Mouse (Mus musculus) heart, embryonic 15.5 days (tissue): ENCODE results near the gene Fbxl7. TPM values are rescaled to one million over a fixed set of nuclear protein-coding genes. Genes with fewer than 3 reads are reported as not detected.

Experiments
- ATAC-seq: fragments of 200-750 bp; cut with Nextera tagmentation; replicated peaks from 2 replicates; pipeline ENCODE4 v1.8.0; 2017; ENCODE audit warnings: low read depth, moderate TSS enrichment; ENCODE audit not compliant: insufficient number of reproducible peaks, insufficient read depth, low FRiP score
- H3K27ac ChIP-seq: fragments of 300-500 bp; sonication (generic); 2 replicates; pipeline ENCODE4 v1.5.1; 2015; ENCODE audit warnings: mild to moderate bottlenecking, inconsistent platforms
- H3K27me3 ChIP-seq: fragments of 300-500 bp; sonication (generic); 2 replicates; pipeline ENCODE4 v1.6.1; 2015; ENCODE audit warnings: inconsistent platforms
- H3K36me3 ChIP-seq: fragments of 300-500 bp; sonication (generic); 2 replicates; pipeline ENCODE4 v1.6.1; 2015; ENCODE audit warnings: mild to moderate bottlenecking, inconsistent platforms
- H3K4me1 ChIP-seq: fragments of 300-500 bp; sonication (generic); replicated peaks from 2 replicates; pipeline ENCODE4 v1.6.1; 2015; ENCODE audit warnings: inconsistent platforms
- H3K4me2 ChIP-seq: fragments of 300-500 bp; sonication (generic); 2 replicates; pipeline ENCODE4 v1.6.1; 2015; ENCODE audit warnings: inconsistent platforms, mild to moderate bottlenecking, moderate library complexity
- H3K4me3 ChIP-seq: fragments of 300-500 bp; sonication (generic); 2 replicates; pipeline ENCODE4 v1.5.1; 2015; ENCODE audit warnings: mild to moderate bottlenecking, inconsistent platforms
- H3K9ac ChIP-seq: fragments of 300-500 bp; sonication (generic); 2 replicates; pipeline ENCODE4 v1.6.1; 2015; ENCODE audit warnings: mild to moderate bottlenecking, inconsistent platforms
- H3K9me3 ChIP-seq: fragments of 300-500 bp; sonication (generic); replicated peaks from 2 replicates; pipeline ENCODE4 v1.6.1; 2016; ENCODE audit warnings: inconsistent platforms
- WGBS: fragments of 180-500 bp; shearing (Covaris S2); methylation state at CpG from one replicate; pipeline ENCODE4 v1.1.7; 2015; ENCODE audit warnings: mixed read lengths; 5-methylcytosine and 5-hydroxymethylcytosine counted together
- polyA plus RNA-seq: library from polyadenylated mRNA; unstranded; fragments of >200 nt; fragmentation: Nextera tagmentation; extraction: Ambion mirVana; gene quantifications from 2 replicates; pipeline ENCODE4 v1.2.1, GENCODE M21; 2015

The Fbxl7 gene
- polyA plus RNA-seq, 1 experiment from 2014 or later, result 7.7 TPM

DNA sequence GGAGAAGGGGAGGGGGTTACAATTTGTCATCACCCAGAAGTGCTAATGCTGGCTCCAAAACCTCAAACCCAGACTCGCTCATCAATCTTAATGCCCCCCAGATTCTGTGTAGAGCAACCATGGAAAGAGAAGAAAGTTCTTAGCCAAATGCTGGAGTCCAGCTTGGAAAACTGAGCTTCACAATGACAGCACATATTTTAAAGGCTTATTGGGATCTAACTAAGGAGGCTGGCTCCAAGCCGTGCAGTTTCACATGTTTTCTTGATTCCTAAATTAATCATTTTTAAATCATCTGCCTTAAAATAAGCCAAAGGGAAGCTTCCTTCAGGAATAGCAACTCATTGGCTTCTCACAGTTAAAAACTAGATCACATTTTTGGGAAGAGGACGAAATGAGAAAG is 82.5 kb downstream of the Fbxl7 start:
- H3K4me2 ChIP-seq, result no peak overlapping the region
- no peaks in the 10 kb centered on the region for H3K27me3 ChIP-seq
- H3K4me3 ChIP-seq, result no peak overlapping the region
- no peaks in the 10 kb centered on the region for H3K36me3 ChIP-seq
- no peaks in the 10 kb centered on the region for H3K9me3 ChIP-seq
- no peaks in the 10 kb centered on the region for H3K4me1 ChIP-seq
- no peak for ATAC-seq
- no peak overlapping the region for H3K27ac ChIP-seq
- WGBS, result 64% methylated on average over 3 of the region's 3 CpGs
- H3K9ac ChIP-seq, result no peak overlapping the region

DNA sequence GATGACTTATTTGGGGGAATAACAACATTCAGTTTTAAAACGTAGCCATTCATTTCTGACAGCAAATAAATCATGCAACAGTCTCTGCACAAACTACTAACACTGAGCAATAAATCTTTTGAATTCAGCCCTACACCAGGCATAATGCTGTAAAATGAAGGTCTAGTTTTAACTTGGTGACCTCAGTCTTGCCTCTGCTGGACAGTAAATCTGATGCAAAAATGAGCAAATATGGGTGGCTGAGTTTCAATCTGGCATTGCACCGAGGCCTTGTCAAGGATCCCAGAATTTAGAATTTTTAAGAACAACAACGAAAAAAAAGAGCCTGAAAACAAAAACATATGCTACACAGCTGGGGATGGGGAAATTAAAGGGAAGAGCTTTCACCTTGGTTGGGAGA is 85.8 kb downstream of the Fbxl7 start:
- H3K27ac ChIP-seq, result no peak overlapping the region

DNA sequence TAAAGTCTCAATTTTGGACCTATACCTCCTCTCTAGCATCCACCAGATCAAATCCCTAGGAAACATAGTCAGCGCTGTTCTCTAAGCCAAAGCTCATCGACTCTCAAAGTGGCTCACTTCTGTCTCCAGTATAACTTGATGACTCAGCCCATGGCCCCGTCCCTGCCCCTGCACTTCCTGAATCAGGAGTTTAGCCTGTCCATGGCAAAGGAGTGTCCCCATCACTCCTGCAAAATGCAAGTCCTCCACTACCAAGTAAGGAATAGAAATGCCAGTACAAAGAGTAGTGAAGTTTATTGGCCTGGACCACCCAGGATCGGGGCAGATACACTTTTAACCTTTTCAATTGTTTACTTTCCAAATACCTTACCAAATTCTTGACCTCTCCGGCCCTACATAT is 91.3 kb downstream of the Fbxl7 start:
- Histone ChIP-seq H3K4me1 (no peaks in the 10 kb centered on the region), H3K9me3 (no peaks in the 10 kb centered on the region), H3K27me3 (no peaks in the 10 kb centered on the region), H3K27ac (no peak overlapping the region), H3K36me3 (no peaks in the 10 kb centered on the region), H3K4me2 (no peak overlapping the region), H3K9ac (no peak overlapping the region), H3K4me3 (no peak overlapping the region)
- 56% methylated on average over 5 of the region's 5 CpGs for WGBS
- ATAC-seq, result no peak

More for the DNA sequence above, 85.8 kb downstream of the Fbxl7 start:
- WGBS, result 80% methylated on average over 3 of the region's 3 CpGs
- Histone ChIP-seq H3K4me1 (no peaks in the 10 kb centered on the region), H3K9ac (no peak overlapping the region), H3K27me3 (no peaks in the 10 kb centered on the region), H3K36me3 (no peaks in the 10 kb centered on the region), H3K4me3 (no peak overlapping the region), H3K9me3 (no peaks in the 10 kb centered on the region), H3K4me2 (no peak overlapping the region)
- no peak for ATAC-seq

DNA sequence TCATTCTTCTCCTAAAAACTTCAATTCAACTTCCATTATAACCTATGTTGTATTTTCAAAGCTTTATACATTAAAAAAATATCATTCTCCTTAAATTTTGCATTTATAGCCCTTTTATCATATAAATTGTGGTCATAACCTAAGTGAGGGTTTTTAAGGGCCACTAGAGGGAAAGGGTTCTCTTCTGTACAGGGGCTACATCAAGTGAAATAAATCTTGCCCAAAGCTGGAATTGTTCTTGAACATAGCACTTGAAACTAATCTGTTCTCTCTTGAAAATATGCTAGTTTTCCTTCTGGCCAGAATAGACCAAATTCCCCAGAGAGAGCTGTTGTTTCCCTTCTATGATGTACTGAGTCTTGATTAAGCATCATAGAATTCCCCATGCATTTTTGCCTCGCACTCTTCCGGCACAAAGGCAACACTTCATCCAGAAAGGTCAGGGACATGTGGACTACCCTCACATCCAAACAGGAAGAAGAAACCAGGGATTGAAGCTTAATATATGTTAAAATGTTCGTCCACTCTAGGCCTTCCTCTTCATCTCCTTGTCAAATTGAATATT is 95.8 kb downstream of the Fbxl7 start:
- Histone ChIP-seq H3K27me3 (no peaks in the 10 kb centered on the region), H3K9ac (no peak overlapping the region), H3K4me3 (no peak overlapping the region), H3K9me3 (no peaks in the 10 kb centered on the region), H3K4me2 (no peak overlapping the region), H3K36me3 (no peaks in the 10 kb centered on the region), H3K27ac (no peak overlapping the region), H3K4me1 (no peaks in the 10 kb centered on the region)
- no peak for ATAC-seq
- 57% methylated on average over 3 of the region's 3 CpGs for WGBS

DNA sequence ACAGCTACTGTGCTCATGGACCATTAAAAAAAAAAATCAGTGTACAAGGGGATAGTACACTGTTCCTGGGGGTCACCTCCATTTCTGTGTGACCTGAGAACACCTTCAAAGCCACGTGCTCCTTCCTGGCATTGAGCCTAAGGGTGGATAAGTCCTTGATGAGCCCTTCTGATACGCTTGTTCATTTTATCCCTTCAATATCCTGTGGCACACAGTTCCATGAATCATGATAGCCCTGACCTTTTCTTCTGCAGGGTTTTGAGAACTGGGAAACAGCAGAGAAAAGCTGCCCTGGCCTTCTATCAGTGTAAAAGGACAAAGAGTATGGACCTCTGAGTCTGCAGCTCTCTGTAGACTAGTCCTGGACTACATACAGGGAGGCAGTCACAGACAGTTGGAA is 99.4 kb downstream of the Fbxl7 start:
- Histone ChIP-seq H3K4me3 (no peak overlapping the region), H3K9ac (no peak overlapping the region), H3K27me3 (no peaks in the 10 kb centered on the region), H3K4me1 (no peaks in the 10 kb centered on the region), H3K4me2 (no peak overlapping the region), H3K36me3 (no peaks in the 10 kb centered on the region), H3K9me3 (no peaks in the 10 kb centered on the region), H3K27ac (no peak overlapping the region)
- no peak for ATAC-seq
- 68% methylated on average over 2 of the region's 2 CpGs for WGBS

- H3K4me3 ChIP-seq, result no peak overlapping the region
- no peak overlapping the region for H3K27ac ChIP-seq
- H3K4me1 ChIP-seq, result no peaks in the 10 kb centered on the region
- 48% methylated on average over 6 of the region's 6 CpGs for WGBS
- no peak overlapping the region for H3K4me2 ChIP-seq
- no peak overlapping the region for H3K9ac ChIP-seq
- H3K9me3 ChIP-seq, result no peaks in the 10 kb centered on the region
- H3K36me3 ChIP-seq, result no peaks in the 10 kb centered on the region
- ATAC-seq, result no peak
- no peaks in the 10 kb centered on the region for H3K27me3 ChIP-seq
Observed at GRCm38 (mm10) chr15:26795518-26795917, 99.9 kb downstream of the Fbxl7 start.

GRCm38 (mm10) chr15:26787148-26787547 is 108.2 kb downstream of the Fbxl7 start:
- Histone ChIP-seq H3K27ac (no peak overlapping the region), H3K36me3 (no peaks in the 10 kb centered on the region), H3K4me3 (no peak overlapping the region), H3K27me3 (no peaks in the 10 kb centered on the region), H3K9me3 (no peaks in the 10 kb centered on the region), H3K4me2 (no peak overlapping the region), H3K4me1 (no peaks in the 10 kb centered on the region), H3K9ac (no peak overlapping the region)
- WGBS, result 71% methylated on average over 6 of the region's 6 CpGs
- no peak for ATAC-seq

DNA sequence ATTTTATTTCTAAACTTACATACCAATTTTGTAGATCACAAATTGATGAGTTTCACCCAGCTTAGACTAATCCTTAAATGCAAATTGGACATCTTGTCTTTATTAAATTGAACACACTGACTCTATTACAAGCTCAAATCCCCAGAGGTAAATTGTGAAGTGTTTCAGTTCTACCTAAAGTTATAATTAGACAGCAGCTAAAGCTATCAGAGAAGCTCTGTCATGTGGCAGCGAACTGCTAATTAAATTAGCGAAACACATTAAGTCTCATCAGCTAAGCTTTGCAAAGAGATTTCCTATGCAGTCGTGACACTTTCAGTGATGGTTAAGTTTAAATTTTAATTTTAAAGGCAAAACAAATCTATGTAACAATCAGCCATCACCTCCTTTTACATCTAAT is 114.8 kb downstream of the Fbxl7 start:
- H3K4me2 ChIP-seq, result no peak overlapping the region
- H3K27ac ChIP-seq, result no peak overlapping the region
- H3K4me1 ChIP-seq, result no peaks in the 10 kb centered on the region
- 85% methylated on average over 3 of the region's 3 CpGs for WGBS
- no peak overlapping the region for H3K9ac ChIP-seq
- no peak overlapping the region for H3K4me3 ChIP-seq
- H3K27me3 ChIP-seq, result no peaks in the 10 kb centered on the region
- H3K9me3 ChIP-seq, result no peaks in the 10 kb centered on the region
- H3K36me3 ChIP-seq, result no peaks in the 10 kb centered on the region
- ATAC-seq, result no peak

DNA sequence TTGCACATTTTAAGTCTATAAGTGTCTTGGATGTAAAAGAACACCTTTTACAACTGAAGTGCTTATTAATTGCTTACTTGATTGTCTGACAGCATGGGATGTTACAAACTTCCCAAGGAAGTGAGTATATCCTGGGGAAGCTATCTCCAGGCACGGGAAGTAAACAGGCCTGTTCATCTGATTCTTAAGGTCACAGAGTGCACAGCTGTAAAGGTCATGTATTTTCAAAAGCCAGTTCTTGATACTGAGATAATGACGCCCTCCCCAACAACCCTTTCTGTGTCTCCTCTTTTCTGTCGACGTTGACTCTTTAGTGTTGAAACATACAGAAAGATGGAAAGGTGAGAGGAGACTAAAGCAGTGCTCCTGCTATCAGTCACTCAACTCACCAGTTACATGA is 116.3 kb downstream of the Fbxl7 start:
- H3K4me1 ChIP-seq, result no peaks in the 10 kb centered on the region
- 26% methylated on average over 4 of the region's 4 CpGs for WGBS
- no peak overlapping the region for H3K4me3 ChIP-seq
- no peak overlapping the region for H3K4me2 ChIP-seq
- H3K9ac ChIP-seq, result no peak overlapping the region
- no peaks in the 10 kb centered on the region for H3K9me3 ChIP-seq
- no peaks in the 10 kb centered on the region for H3K27me3 ChIP-seq
- ATAC-seq, result no peak
- no peak overlapping the region for H3K27ac ChIP-seq
- H3K36me3 ChIP-seq, result no peaks in the 10 kb centered on the region

- no peak for ATAC-seq
- Histone ChIP-seq H3K27ac (no peak overlapping the region), H3K27me3 (no peaks in the 10 kb centered on the region), H3K9me3 (no peaks in the 10 kb centered on the region), H3K4me1 (no peaks in the 10 kb centered on the region), H3K9ac (no peak overlapping the region), H3K4me2 (no peak overlapping the region), H3K36me3 (no peaks in the 10 kb centered on the region), H3K4me3 (no peak overlapping the region)
Observed at GRCm38 (mm10) chr15:26775720-26776119, 119.7 kb downstream of the Fbxl7 start.

DNA sequence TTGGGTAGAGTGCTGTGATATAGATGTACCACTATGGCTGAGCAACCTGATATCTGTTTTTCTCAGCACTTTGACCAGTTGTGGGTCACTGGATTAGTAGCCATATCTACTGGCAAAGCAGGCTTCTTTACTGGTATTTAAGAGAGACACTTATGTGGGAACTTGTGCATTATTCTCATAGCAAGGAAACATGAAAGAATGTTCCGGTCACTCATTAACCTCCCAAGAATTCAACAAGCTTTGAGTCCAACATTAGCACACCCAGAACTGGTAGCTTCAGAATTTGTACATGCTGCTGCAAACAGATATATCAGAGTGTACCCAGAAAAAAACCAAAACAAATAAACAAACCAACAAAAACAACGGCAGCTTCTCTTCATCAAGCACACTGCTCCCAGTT is 120.5 kb downstream of the Fbxl7 start:
- H3K4me1 ChIP-seq, result no peaks in the 10 kb centered on the region
- no peaks in the 10 kb centered on the region for H3K36me3 ChIP-seq
- H3K27ac ChIP-seq, result no peak overlapping the region
- H3K4me3 ChIP-seq, result no peak overlapping the region
- H3K27me3 ChIP-seq, result no peaks in the 10 kb centered on the region
- ATAC-seq, result no peak
- H3K4me2 ChIP-seq, result no peak overlapping the region
- no peaks in the 10 kb centered on the region for H3K9me3 ChIP-seq
- H3K9ac ChIP-seq, result no peak overlapping the region
- WGBS, result 93% methylated on average over 2 of the region's 2 CpGs

- no peaks in the 10 kb centered on the region for H3K9me3 ChIP-seq
- no peak for ATAC-seq
- no peaks in the 10 kb centered on the region for H3K36me3 ChIP-seq
- H3K4me1 ChIP-seq, result no peaks in the 10 kb centered on the region
- H3K9ac ChIP-seq, result no peak overlapping the region
- no peaks in the 10 kb centered on the region for H3K27me3 ChIP-seq
- WGBS, result 64% methylated on average over 4 of the region's 4 CpGs
- H3K4me3 ChIP-seq, result no peak overlapping the region
- H3K4me2 ChIP-seq, result no peak overlapping the region
- H3K27ac ChIP-seq, result no peak overlapping the region
Observed at GRCm38 (mm10) chr15:26761651-26762050, 133.7 kb downstream of the Fbxl7 start.
